Mouse (Mus musculus) frontal cortex, postnatal 25 days (tissue): Measurements from ENCODE around the gene Clk2.
A peak's percentile ranks its signal among the peaks of the same experiment; 100 is the strongest.

Source experiments
- DNase-seq, 2 experiments: peaks; one replicate each; pipeline ENCODE4 v3.0.0; 2022; ENCODE audit warnings: low spot score in 2 of 2

Clk2 gene

DNA sequence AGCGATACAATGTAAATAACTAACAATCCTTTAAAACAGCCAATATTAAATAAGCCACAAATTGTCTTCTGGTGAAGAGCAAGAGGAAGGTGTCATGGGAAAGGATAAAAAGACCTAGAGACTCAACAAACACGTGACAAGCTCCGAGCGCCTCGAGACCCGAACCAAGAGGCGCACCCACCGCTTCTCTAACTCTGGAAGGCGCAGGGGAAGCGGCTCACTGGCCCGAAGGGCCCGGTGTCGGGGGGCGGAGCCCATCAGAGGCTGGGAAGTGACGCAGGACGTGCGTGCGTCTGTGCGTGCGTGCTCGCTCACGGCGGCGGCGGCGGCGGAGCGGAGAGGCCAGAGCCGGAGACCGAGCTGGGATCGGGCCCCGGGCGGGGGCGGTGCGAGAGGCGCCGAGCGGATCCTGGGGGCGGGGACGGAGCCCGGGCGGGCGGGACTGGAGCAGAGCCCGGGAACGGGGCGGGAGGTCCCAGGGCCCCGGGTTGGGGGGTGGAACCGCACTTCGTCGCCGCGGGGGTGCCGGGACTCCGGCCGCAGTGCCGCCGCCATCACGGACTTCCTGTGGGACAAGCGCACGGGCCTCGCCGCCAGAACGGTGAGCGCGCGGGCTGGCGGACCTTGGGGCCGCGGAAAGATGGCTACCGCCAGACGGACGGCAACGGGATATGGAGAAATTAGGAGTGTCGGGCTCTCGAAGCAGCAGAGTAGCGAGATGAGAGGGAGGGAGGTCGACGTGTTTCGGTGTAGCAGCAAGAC is at the start of gene Clk2:
TSS of gene Clk2 (plus strand) at position 290 of the 762 bp plus-strand sequence.
- DNase-seq = peak; percentile 77 to 89

DNA sequence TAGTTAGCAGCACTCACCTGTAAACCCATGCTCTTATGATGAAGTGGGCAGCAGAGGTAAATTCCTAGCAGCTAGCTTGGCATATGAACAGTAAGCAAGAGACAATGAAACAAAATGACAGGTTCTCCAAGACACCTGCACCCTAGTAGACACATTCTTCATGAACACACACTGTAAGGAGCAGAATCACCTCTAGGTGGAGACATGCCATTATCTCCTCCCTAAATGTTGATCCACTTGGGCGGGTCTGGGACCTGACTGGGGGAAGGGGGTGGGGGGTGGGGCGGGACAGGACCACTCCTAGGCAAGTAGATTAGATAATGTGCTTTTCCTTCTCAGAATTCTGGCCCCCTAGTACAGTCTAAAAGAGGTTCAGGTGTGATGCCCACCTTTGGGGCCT is 49.1 kb upstream of the Clk2 start:
- DNase-seq = no peak

DNA sequence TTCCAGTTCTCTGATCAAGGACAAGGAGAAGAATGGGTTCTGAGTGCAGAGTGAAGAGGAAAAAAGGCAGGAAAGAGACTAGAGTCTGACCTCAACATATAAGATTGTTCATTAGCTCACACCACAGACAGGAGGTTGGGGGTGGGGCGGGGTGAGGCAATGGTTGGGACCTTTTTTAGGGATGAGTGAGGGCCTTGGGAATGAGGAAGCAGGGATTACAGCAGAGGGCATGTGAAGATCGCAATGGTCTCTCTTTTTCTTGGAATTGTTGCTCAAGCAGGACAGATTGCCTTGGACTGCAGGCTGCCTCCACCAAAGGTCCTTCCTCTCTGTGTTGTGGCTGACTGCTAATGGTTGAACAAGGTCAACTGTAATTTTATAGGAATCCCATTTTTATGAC is 41.3 kb upstream of the Clk2 start:
- no peak for DNase-seq

DNA sequence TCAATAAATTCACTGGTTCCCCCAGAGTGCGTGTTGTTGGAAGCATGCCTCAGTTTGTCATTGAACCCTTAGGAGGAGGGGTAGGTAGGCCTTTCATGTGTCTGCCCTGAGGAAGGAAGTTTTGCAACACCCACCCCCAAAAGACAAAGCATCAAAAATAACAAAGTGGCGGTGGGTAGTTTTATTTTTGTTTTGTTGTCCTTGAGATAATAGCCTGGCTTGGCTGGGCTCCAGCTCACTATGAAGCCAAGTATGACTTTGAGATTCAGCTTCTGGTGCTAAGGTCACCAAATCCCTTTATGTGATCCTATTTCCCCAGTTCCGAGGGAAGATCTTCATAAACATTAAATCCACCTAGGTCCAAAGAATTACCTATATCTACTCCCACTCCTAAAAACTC is 40.4 kb upstream of the Clk2 start:
- no peak for DNase-seq

GRCm38 (mm10) chr3:89125981-89126380 is 38.6 kb upstream of the Clk2 start:
- DNase-seq = no peak

DNA sequence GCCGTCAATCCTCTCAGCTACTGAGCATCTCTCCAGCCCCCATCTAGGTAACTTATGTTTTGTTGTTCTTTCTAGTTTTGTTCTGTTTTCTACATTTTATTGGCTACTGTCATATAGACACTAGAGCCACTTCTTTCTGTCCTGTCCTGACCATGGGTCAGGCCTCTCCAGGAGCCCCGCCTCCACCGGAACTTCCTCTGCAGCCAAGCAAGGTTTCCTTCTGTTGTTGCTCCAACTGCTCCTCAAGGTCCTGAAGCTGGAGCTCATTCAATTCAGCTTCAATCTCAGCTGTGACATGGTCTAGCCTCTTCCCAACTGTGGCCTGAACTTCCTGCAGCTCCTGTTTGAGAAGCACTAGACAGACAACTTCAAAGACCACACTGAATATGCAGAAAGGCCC is 34.7 kb upstream of the Clk2 start:
- no peak for DNase-seq

- DNase-seq = peak in 1 of 2 experiments; percentile 18
Measured at GRCm38 (mm10) chr3:89131816-89132215, 32.8 kb upstream of the Clk2 start.

GRCm38 (mm10) chr3:89132285-89133062 is 32.1 kb upstream of the Clk2 start:
- peak; percentile 21 to 37 for DNase-seq

DNA sequence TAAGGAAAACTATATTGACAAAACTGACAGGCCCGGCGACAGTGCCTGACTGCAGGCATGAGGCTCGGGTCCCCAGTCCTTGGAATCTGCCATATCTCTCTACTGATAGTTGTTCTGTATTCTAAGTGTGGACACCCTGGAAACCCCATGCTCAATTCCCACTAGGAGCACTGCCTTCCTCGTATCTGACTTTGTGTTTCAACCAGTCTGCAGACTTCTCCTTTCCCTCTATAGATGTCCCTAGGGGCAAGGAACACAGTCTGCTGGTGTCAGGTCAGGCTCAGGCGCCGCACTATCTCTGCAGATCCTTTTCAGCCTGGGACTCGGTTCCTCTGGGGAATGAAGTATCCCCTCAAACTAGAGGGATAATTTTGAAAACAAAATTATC is 31.5 kb upstream of the Clk2 start:
- no peak for DNase-seq

DNA sequence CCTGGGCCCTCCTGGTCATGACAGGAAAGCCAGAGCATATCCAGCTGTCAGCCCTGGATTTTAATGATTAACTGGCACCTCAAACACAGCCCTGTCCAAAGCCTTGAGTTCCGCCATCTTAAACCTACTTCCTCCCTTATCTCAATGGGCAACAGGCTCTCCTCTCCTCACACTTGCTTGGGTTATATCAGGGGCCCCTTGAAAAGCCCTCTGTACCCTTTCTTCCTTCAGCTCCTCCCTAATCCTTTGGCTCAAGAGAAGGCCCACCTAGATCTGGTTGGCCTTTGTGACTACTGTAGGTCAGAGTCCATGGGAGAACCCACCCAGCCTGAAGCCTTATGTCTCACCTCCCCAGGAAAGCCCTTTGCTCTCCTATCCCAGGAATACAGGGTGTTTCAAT is 30.8 kb upstream of the Clk2 start:
- DNase-seq = no peak

DNA sequence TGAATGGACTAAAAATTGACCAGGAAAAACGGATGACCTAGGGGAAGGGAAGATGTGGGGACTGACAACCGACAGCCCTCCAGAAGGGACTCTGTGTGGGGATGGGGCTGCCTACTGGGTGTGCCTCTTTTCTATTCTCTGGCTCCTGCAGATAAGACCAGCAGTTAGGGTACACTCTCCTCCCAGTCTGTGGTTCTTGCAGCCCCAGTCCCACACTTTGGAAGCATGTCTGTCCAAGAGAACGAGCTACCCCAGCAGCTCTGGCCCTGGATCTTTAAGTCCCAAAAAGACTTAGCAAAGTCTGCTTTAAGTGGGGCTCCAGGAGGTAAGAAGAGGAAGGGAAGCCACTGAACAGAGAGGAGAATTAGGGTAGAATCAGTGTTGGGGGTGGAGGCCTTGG is 28.6 kb upstream of the Clk2 start, which contains the start of gene Pklr:
TSS of gene Pklr (plus strand) at position 185 of the 400 bp plus-strand sequence.
- no peak for DNase-seq

DNA sequence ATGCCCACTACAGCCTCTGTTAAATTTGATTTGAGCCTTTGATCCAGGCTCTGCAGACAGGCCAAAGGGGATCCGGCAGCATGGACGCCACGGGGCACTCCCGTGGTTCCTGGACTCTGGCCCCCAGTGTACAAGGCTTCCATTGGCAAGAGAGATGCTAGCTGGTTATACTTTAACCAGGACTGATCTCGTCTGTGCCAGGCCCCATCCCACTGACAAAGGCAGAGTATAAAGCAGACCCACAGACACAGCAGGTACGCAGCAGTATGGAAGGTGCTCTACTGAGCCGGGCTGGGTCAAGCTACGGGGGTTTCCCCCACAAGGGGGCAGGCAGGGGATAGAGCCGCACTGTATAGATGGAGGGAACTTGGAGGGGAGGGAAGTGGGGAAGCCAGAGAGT is 28.2 kb upstream of the Clk2 start:
- DNase-seq = no peak

GRCm38 (mm10) chr3:89144821-89145220 is 19.8 kb upstream of the Clk2 start:
- DNase-seq = no peak

DNA sequence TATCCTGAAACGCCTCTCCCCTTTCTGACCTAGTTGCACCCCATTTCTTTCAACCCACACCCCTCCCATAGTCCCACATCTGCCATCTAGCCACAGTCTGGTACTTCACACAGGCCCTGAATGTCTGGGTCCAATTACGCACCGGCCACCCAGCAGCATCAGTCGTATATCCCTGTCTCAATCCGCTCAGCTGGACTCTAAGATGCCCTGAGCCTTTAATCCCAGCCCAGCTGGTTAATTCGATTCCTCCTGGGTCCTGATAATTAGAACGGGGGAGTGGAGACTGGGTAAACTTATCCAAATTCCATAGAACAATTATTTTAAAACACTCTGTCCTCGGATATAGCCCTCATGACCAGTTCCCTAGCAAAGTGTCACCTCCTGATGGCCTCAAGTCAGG is 19.0 kb upstream of the Clk2 start:
- no peak for DNase-seq

GRCm38 (mm10) chr3:89147101-89147978 is 17.3 kb upstream of the Clk2 start:
- no peak for DNase-seq

- no peak for DNase-seq
Measured at GRCm38 (mm10) chr3:89147979-89148311, 16.6 kb upstream of the Clk2 start.

DNA sequence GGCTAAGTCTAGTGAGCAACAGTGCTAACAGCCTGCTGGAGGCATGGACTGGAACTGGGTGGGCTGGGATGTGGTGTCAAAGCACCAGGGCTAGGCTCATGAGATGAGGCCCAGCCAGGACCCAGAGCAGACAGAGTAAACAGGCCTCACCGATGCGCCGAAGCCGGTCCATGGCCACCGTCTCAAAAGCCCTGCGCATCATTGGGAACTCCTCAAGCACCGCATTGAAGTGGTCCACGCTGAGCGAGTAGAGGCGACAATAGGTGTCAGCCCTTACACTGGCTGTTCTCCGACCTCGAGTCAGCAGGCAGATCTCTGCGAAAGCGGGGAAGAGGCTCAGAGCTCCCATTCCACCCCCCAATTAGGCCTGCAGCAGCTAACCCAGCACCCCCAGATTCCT is 16.0 kb upstream of the Clk2 start:
- no peak for DNase-seq

GRCm38 (mm10) chr3:89152084-89152835 is 12.3 kb upstream of the Clk2 start:
- DNase-seq = no peak

- DNase-seq = no peak
Measured at GRCm38 (mm10) chr3:89156951-89157350, 7.6 kb upstream of the Clk2 start.

GRCm38 (mm10) chr3:89158651-89159050 is 5.9 kb upstream of the Clk2 start:
- DNase-seq = no peak

DNA sequence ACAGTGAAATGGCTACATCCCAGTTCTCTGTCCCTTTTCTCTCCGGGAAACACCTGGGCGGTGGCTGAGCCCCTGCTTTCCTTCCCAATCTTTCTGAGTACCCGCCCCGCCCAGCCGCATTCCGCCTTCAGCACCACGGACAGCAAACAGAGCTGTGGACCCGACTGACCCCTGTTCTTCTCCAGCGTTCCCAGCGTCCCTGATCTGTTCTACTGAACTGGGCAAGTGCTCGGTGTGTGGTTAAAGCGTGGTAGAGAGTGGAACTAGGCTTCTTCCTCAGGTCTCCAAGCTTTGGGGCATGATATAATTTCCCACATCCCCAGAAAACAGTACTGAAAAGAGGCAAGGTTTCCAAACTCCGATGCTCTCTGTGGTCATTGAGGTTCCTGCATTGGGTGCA is 5.4 kb upstream of the Clk2 start:
- DNase-seq = no peak
